Mouse (Mus musculus): ENCODE measurements around the gene Cdh23. TPM values are rescaled to one million over a fixed set of nuclear protein-coding genes. Genes with fewer than 3 reads are reported as not detected.

The Cdh23 gene
- polyA plus RNA-seq, 1 experiment from 2014 or later: 0.41 TPM

DNA sequence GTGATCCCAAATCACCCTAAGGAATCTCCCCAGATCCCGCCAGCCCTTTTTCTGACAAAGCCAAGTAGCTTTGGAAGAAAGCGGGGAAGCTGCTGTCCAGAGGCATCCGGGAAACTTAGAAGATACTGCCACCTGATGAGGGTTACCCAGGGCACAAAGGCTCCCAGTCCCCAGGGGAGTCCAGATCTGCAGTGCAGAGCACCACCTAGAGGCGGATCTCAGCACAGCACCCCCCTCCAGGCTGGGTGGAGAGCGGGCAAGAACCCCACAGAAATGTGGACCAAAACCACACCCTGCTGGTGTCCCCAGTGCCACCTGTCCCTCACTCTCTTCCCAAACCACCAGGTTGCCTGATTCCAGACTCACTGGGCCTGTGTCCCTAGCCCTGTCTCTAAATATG, 685 bp upstream of the Cdh23 start:
- H3K36me3 ChIP-seq: no peaks in the 10 kb centered on the region
- H3K27ac ChIP-seq: no peak overlapping the region
- H3K27me3 ChIP-seq (ENCODE audit: insufficient read depth, poor library complexity, severe bottlenecking): peaks cover 12% of the 10 kb centered on the region; the same call in 1 of the 2 replicates
- DNase-seq (ENCODE audit: low spot score): peak; percentile 66
- no peaks in the 10 kb centered on the region for H3K9me3 ChIP-seq
- H3K4me1 ChIP-seq (replicated peaks): no peaks in the 10 kb centered on the region
- 15% methylated on average over 5 of the region's 5 CpGs for WGBS
- H3K4me3 ChIP-seq: no peak overlapping the region

- no peak for DNase-seq (ENCODE audit: low spot score)
- H3K9me3 ChIP-seq: no peaks in the 10 kb centered on the region
- H3K4me3 ChIP-seq: no peak overlapping the region
- H3K36me3 ChIP-seq: no peaks in the 10 kb centered on the region
- WGBS: 82% methylated on average over 20 of the region's 20 CpGs
- peaks cover 48% of the 10 kb centered on the region for H3K27me3 ChIP-seq (ENCODE audit: insufficient read depth, poor library complexity, severe bottlenecking)
- no peak overlapping the region for H3K27ac ChIP-seq
- H3K4me1 ChIP-seq (replicated peaks): peaks cover 9% of the 10 kb centered on the region
Measured at GRCm38 (mm10) chr10:60691671-60692390, 4.5 kb downstream of the Cdh23 start.

- H3K36me3 ChIP-seq: no peaks in the 10 kb centered on the region
- H3K4me3 ChIP-seq: no peak overlapping the region
- 51% methylated on average over 6 of the region's 6 CpGs for WGBS
- peaks cover 18% of the 10 kb centered on the region for H3K4me1 ChIP-seq (replicated peaks)
- H3K27me3 ChIP-seq (ENCODE audit: insufficient read depth, poor library complexity, severe bottlenecking): peaks cover 57% of the 10 kb centered on the region
- no peaks in the 10 kb centered on the region for H3K9me3 ChIP-seq
- no peak overlapping the region for H3K27ac ChIP-seq
- no peak for DNase-seq (ENCODE audit: low spot score)
Measured at GRCm38 (mm10) chr10:60690960-60691359, 5.3 kb downstream of the Cdh23 start.

GRCm38 (mm10) chr10:60689396-60689795, 6.9 kb downstream of the Cdh23 start:
- Histone ChIP-seq H3K27me3 (ENCODE audit: insufficient read depth, poor library complexity, severe bottlenecking) (peaks cover 72% of the 10 kb centered on the region), H3K9me3 (no peaks in the 10 kb centered on the region), H3K36me3 (no peaks in the 10 kb centered on the region), H3K4me3 (no peak overlapping the region), H3K4me1 (replicated peaks) (peaks cover 26% of the 10 kb centered on the region), H3K27ac (no peak overlapping the region)
- WGBS: 74% methylated on average over 4 of the region's 4 CpGs
- no peak for DNase-seq (ENCODE audit: low spot score)

DNA sequence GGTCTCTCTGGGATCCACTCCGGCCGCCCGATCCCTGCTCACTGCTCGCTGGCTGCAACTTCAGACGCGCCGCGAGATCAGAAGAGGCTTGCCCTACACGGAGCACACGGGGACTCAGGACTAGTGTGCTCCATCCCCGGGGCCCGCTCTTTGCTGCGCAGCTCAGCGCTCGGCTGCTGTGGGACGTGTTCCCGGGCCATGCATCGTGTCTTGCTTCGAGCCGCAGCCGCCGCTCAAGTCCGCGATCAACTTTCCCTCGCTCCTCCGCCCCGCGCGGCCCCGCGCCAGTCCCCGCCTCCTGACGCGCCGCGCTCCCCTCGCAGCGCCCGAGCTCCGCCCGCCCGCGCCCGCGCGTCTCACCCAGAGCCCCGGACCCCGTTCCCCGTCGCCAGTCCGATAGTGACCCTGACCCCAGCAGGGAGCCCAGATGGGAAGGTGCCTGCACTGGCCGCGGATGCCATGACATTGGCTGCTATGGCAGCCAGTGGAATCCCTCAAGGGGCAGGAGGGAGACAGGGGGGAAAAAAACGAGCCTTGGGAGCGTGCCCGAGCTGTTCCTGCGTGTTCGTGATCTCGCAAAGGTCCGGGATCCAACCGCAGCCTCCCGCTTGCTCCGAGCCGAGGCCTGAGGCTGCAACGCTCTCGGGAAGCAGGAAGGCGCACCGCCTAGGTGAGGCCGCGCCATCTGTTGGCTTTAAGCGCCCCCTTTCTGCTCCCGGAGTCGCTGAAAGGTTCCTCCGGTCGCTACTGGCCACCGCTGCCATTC, 9.1 kb downstream of the Cdh23 start:
- H3K27ac ChIP-seq: peak overlapping the region; percentile 23; the same call in 1 of the 2 replicates

GRCm38 (mm10) chr10:60686641-60686975, 9.7 kb downstream of the Cdh23 start:
- Histone ChIP-seq H3K4me3 (peak overlapping the region; percentile 70), H3K9me3 (no peaks in the 10 kb centered on the region), H3K36me3 (no peaks in the 10 kb centered on the region), H3K4me1 (replicated peaks) (peaks cover 26% of the 10 kb centered on the region), H3K27me3 (ENCODE audit: insufficient read depth, poor library complexity, severe bottlenecking) (peaks cover 94% of the 10 kb centered on the region), H3K27ac (no peak overlapping the region)
- peak; percentile 47 for DNase-seq (ENCODE audit: low spot score)
- under 1% methylated on average over 37 of the region's 37 CpGs for WGBS

More for the DNA sequence above, 9.1 kb downstream of the Cdh23 start:
- no peaks in the 10 kb centered on the region for H3K9me3 ChIP-seq
- WGBS: under 1% methylated on average over 73 of the region's 76 CpGs
- peak; percentile 65 for DNase-seq (ENCODE audit: low spot score)
- peaks cover 26% of the 10 kb centered on the region for H3K4me1 ChIP-seq (replicated peaks)
- peaks cover 94% of the 10 kb centered on the region for H3K27me3 ChIP-seq (ENCODE audit: insufficient read depth, poor library complexity, severe bottlenecking)
- H3K36me3 ChIP-seq: no peaks in the 10 kb centered on the region
- H3K4me3 ChIP-seq: peak overlapping the region; percentile 70

GRCm38 (mm10) chr10:60685764-60686640, 10.3 kb downstream of the Cdh23 start:
- peak; percentile 38 for DNase-seq (ENCODE audit: low spot score)
- WGBS: 7% methylated on average over 50 of the region's 50 CpGs

DNA sequence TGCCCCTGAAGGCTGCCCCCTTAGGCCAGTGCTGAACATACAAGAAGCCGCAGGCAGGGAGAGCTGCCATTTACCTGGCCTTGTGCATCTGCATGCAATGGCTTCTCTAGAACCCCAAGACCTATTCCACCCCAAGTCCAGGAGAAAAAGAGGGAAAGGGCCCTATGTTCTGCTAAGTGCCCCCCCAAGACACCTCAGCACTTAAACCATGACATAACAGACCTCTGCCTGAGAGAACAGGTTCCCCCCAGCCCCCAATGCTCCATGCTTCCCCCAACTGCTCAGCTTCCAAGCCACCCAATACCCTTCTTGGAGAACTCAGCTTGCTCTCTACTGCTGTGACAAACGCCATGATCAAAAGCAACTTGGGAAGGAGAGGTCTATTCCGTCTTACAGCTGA, 17.4 kb downstream of the Cdh23 start:
- H3K27ac ChIP-seq: no peak overlapping the region
- no peak overlapping the region for H3K4me3 ChIP-seq
- H3K36me3 ChIP-seq: no peaks in the 10 kb centered on the region
- no peaks in the 10 kb centered on the region for H3K9me3 ChIP-seq
- no peak for DNase-seq (ENCODE audit: low spot score)
- no peaks in the 10 kb centered on the region for H3K4me1 ChIP-seq (replicated peaks)
- 83% methylated on average over 3 of the region's 3 CpGs for WGBS
- peaks cover 26% of the 10 kb centered on the region for H3K27me3 ChIP-seq (ENCODE audit: insufficient read depth, poor library complexity, severe bottlenecking)

More at GRCm38 (mm10) chr10:60685764-60686640, 10.3 kb downstream of the Cdh23 start:
- peaks cover 90% of the 10 kb centered on the region for H3K27me3 ChIP-seq (ENCODE audit: insufficient read depth, poor library complexity, severe bottlenecking)
- H3K9me3 ChIP-seq: no peaks in the 10 kb centered on the region
- H3K4me1 ChIP-seq (replicated peaks): peaks cover 26% of the 10 kb centered on the region
- H3K4me3 ChIP-seq: peak overlapping the region; percentile 70
- no peak overlapping the region for H3K27ac ChIP-seq
- H3K36me3 ChIP-seq: no peaks in the 10 kb centered on the region

- 0 out of 2 replicates have a peak, but pooled peaks cover 10% of the 10 kb centered on the region for H3K27me3 ChIP-seq (ENCODE audit: insufficient read depth, poor library complexity, severe bottlenecking)
- WGBS: 77% methylated on average over 4 of the region's 4 CpGs
- no peaks in the 10 kb centered on the region for H3K4me1 ChIP-seq (replicated peaks)
- H3K9me3 ChIP-seq: no peaks in the 10 kb centered on the region
- no peak overlapping the region for H3K4me3 ChIP-seq
- H3K36me3 ChIP-seq: no peaks in the 10 kb centered on the region
- no peak overlapping the region for H3K27ac ChIP-seq
- no peak for DNase-seq (ENCODE audit: low spot score)
Measured at GRCm38 (mm10) chr10:60677319-60677718, 19.0 kb downstream of the Cdh23 start.

- H3K9me3 ChIP-seq: no peaks in the 10 kb centered on the region
Measured at GRCm38 (mm10) chr10:60670166-60670565, 26.1 kb downstream of the Cdh23 start.

DNA sequence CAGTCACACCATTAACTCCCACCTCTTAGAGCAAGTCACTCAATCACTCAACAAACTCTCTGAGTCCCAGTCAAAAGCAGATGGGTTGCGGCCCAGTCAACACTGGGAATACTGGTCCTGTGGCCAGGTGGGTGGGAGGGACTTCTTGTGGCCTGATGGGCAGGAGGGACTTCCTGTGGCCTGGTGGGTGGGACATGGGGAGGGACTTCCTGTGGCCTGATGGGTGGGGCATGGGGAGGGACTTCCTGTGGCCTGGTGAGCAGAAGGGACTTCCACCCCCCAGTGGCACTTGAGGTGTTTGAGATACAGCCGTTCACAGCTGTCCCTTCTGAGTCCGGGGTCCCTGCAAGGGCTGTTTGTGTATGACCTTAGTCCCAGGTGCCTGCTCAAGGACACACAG, 27.7 kb downstream of the Cdh23 start:
- Histone ChIP-seq H3K4me3 (no peak overlapping the region), H3K36me3 (no peaks in the 10 kb centered on the region), H3K9me3 (no peaks in the 10 kb centered on the region), H3K4me1 (replicated peaks) (no peaks in the 10 kb centered on the region; the same call in 1 of the 2 replicates), H3K27me3 (ENCODE audit: insufficient read depth, poor library complexity, severe bottlenecking) (no peaks in the 10 kb centered on the region), H3K27ac (no peak overlapping the region)
- WGBS: 86% methylated on average over 3 of the region's 3 CpGs
- no peak for DNase-seq (ENCODE audit: low spot score)

More at GRCm38 (mm10) chr10:60670166-60670565, 26.1 kb downstream of the Cdh23 start:
- WGBS: 80% methylated on average over 8 of the region's 8 CpGs
- no peak for DNase-seq (ENCODE audit: low spot score)
- no peaks in the 10 kb centered on the region for H3K36me3 ChIP-seq
- no peaks in the 10 kb centered on the region for H3K27me3 ChIP-seq (ENCODE audit: insufficient read depth, poor library complexity, severe bottlenecking)
- no peak overlapping the region for H3K27ac ChIP-seq
- no peaks in the 10 kb centered on the region; the same call in 1 of the 2 replicates for H3K4me1 ChIP-seq (replicated peaks)
- no peak overlapping the region for H3K4me3 ChIP-seq

GRCm38 (mm10) chr10:60660986-60661385, 35.3 kb downstream of the Cdh23 start:
- H3K27ac ChIP-seq: no peak overlapping the region
- no peaks in the 10 kb centered on the region for H3K27me3 ChIP-seq (ENCODE audit: insufficient read depth, poor library complexity, severe bottlenecking)
- H3K4me3 ChIP-seq: no peak overlapping the region
- no peaks in the 10 kb centered on the region for H3K9me3 ChIP-seq
- no peaks in the 10 kb centered on the region for H3K4me1 ChIP-seq (replicated peaks)
- H3K36me3 ChIP-seq: no peaks in the 10 kb centered on the region
- WGBS: 75% methylated on average over 9 of the region's 9 CpGs
- no peak for DNase-seq (ENCODE audit: low spot score)

Data from hindbrain, embryonic 10.5 days (tissue).